Mouse (Mus musculus): ENCODE measurements around the gene Tbca. TPM values are rescaled to one million over a fixed set of nuclear protein-coding genes. Genes with fewer than 3 reads are reported as not detected.

The Tbca gene
- polyA plus RNA-seq, 1 experiment, result 10.1 TPM

DNA sequence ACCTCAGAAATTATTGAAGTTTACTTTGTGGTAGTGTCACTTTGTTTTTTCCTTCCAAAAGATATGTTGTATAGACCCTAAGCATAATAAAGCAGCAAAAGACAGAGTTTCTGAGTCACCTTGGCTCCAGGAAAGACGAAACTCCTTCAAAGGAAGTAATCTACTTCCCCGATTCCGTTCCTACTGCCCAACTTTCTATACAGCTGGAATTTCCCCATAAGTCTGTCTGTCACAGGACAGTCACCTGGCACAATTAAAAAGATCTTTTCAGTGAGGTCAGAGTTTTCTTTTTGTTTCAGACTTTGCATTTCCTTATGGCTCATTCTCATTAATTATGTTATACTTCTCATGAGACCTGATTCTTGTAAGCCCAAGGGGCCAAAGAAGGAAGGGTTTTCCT, 25.1 kb downstream of the Tbca start:
- H3K4me3 ChIP-seq (ENCODE audit: control insufficient read depth, insufficient read depth, low read length), result no peak overlapping the region
- H3K36me3 ChIP-seq (ENCODE audit: control insufficient read depth, insufficient read depth, low read length), result no peaks in the 10 kb centered on the region
- H3K4me1 ChIP-seq (replicated peaks; ENCODE audit: control insufficient read depth, insufficient read depth, low read length), result no peaks in the 10 kb centered on the region
- no peak overlapping the region for H3K27ac ChIP-seq (ENCODE audit: control insufficient read depth, insufficient read depth, low read length)
- H3K27me3 ChIP-seq (ENCODE audit: control insufficient read depth, insufficient read depth, low read length), result no peaks in the 10 kb centered on the region
- TF ChIP-seq POLR2A (IDR thresholded peaks at IDR 0.05; ENCODE audit: control insufficient read depth, extremely low read depth, insufficient read depth, low read length, poor library complexity), result no peak
- no peak for TF ChIP-seq CTCF (IDR thresholded peaks at IDR 0.05; ENCODE audit: borderline replicate concordance, control insufficient read depth, extremely low read depth, insufficient read depth, low read length, poor library complexity)
- WGBS, result 86% methylated on average over 3 of the region's 3 CpGs
- DNase-seq, result no peak

DNA sequence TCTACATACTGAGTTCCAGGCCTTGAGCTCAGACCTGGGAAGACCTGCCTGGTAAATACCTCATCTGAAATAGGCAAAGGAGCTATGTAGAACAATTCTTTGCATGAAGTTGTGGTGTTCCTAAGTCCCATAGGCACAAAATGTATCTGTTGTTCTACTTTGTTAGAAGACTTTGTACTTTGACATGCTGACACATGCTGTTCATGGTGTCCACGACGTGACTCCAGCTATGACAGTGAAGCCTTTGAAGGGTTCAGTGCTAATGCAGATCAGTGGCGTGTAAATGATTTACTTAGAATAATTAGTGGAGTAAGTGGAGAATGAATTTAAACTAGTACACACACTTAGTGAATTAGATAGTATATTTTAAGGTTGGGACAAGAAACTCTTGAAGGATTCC, 31.8 kb downstream of the Tbca start:
- no peak for TF ChIP-seq POLR2A (IDR thresholded peaks at IDR 0.05; ENCODE audit: control insufficient read depth, extremely low read depth, insufficient read depth, low read length, poor library complexity)
- no peak for TF ChIP-seq CTCF (IDR thresholded peaks at IDR 0.05; ENCODE audit: borderline replicate concordance, control insufficient read depth, extremely low read depth, insufficient read depth, low read length, poor library complexity)
- H3K36me3 ChIP-seq (ENCODE audit: control insufficient read depth, insufficient read depth, low read length), result no peaks in the 10 kb centered on the region
- no peak overlapping the region for H3K27ac ChIP-seq (ENCODE audit: control insufficient read depth, insufficient read depth, low read length)
- H3K4me3 ChIP-seq (ENCODE audit: control insufficient read depth, insufficient read depth, low read length), result no peak overlapping the region
- no peak for DNase-seq
- 95% methylated on average over 3 of the region's 3 CpGs for whole genome bisulfite sequencing
- no peaks in the 10 kb centered on the region for H3K27me3 ChIP-seq (ENCODE audit: control insufficient read depth, insufficient read depth, low read length)
- no peaks in the 10 kb centered on the region for H3K4me1 ChIP-seq (replicated peaks; ENCODE audit: control insufficient read depth, insufficient read depth, low read length)

DNA sequence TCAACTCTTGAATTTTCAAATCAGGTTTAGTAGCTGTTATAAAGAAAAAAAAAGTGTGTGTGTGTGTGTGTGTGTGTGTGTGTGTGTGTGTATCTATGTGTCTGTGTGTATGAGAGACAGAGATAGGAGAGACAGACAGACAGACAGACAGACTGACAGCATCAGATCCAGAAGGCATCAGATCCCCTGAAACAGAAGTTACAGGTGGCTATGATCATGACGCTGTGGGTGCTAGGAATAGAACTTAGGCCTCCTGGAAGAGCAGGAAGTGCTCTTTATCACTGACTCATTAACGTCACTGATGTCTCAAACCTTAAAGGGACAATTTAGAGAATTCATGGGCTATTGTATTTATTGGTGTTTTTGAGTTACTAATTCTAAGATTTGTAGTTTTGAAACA, 32.2 kb downstream of the Tbca start:
- TF ChIP-seq POLR2A (IDR thresholded peaks at IDR 0.05; ENCODE audit: control insufficient read depth, extremely low read depth, insufficient read depth, low read length, poor library complexity) (no peak), CTCF (IDR thresholded peaks at IDR 0.05; ENCODE audit: borderline replicate concordance, control insufficient read depth, extremely low read depth, insufficient read depth, low read length, poor library complexity) (no peak)
- no peak overlapping the region for H3K27ac ChIP-seq (ENCODE audit: control insufficient read depth, insufficient read depth, low read length)
- H3K4me1 ChIP-seq (replicated peaks; ENCODE audit: control insufficient read depth, insufficient read depth, low read length), result no peaks in the 10 kb centered on the region
- WGBS, result 79% methylated on average over 2 of the region's 2 CpGs
- no peaks in the 10 kb centered on the region for H3K27me3 ChIP-seq (ENCODE audit: control insufficient read depth, insufficient read depth, low read length)
- no peak for DNase-seq
- H3K4me3 ChIP-seq (ENCODE audit: control insufficient read depth, insufficient read depth, low read length), result no peak overlapping the region
- H3K36me3 ChIP-seq (ENCODE audit: control insufficient read depth, insufficient read depth, low read length), result no peaks in the 10 kb centered on the region

GRCm38 (mm10) chr13:94826389-94826788, 37.7 kb downstream of the Tbca start:
- TF ChIP-seq CTCF (IDR thresholded peaks at IDR 0.05; ENCODE audit: borderline replicate concordance, control insufficient read depth, extremely low read depth, insufficient read depth, low read length, poor library complexity) (no peak), POLR2A (IDR thresholded peaks at IDR 0.05; ENCODE audit: control insufficient read depth, extremely low read depth, insufficient read depth, low read length, poor library complexity) (no peak)
- DNase-seq, result no peak
- Histone ChIP-seq H3K4me3 (ENCODE audit: control insufficient read depth, insufficient read depth, low read length) (no peak overlapping the region), H3K27ac (ENCODE audit: control insufficient read depth, insufficient read depth, low read length) (no peak overlapping the region), H3K36me3 (ENCODE audit: control insufficient read depth, insufficient read depth, low read length) (no peaks in the 10 kb centered on the region), H3K4me1 (replicated peaks; ENCODE audit: control insufficient read depth, insufficient read depth, low read length) (no peaks in the 10 kb centered on the region), H3K27me3 (ENCODE audit: control insufficient read depth, insufficient read depth, low read length) (no peaks in the 10 kb centered on the region)
- WGBS, result 97% methylated on average over 5 of the region's 5 CpGs

- 80% methylated on average over 2 of the region's 2 CpGs for whole genome bisulfite sequencing
- Histone ChIP-seq H3K4me1 (replicated peaks; ENCODE audit: control insufficient read depth, insufficient read depth, low read length) (no peaks in the 10 kb centered on the region), H3K27me3 (ENCODE audit: control insufficient read depth, insufficient read depth, low read length) (no peaks in the 10 kb centered on the region), H3K36me3 (ENCODE audit: control insufficient read depth, insufficient read depth, low read length) (no peaks in the 10 kb centered on the region), H3K27ac (ENCODE audit: control insufficient read depth, insufficient read depth, low read length) (no peak overlapping the region), H3K4me3 (ENCODE audit: control insufficient read depth, insufficient read depth, low read length) (no peak overlapping the region)
- TF ChIP-seq POLR2A (IDR thresholded peaks at IDR 0.05; ENCODE audit: control insufficient read depth, extremely low read depth, insufficient read depth, low read length, poor library complexity) (no peak), CTCF (IDR thresholded peaks at IDR 0.05; ENCODE audit: borderline replicate concordance, control insufficient read depth, extremely low read depth, insufficient read depth, low read length, poor library complexity) (no peak)
- DNase-seq, result no peak
Measured at GRCm38 (mm10) chr13:94826986-94827385, 38.3 kb downstream of the Tbca start.

GRCm38 (mm10) chr13:94827847-94828246, 39.1 kb downstream of the Tbca start:
- H3K4me1 ChIP-seq (replicated peaks; ENCODE audit: control insufficient read depth, insufficient read depth, low read length), result no peaks in the 10 kb centered on the region
- H3K27me3 ChIP-seq (ENCODE audit: control insufficient read depth, insufficient read depth, low read length), result no peaks in the 10 kb centered on the region
- 0 out of 2 replicates have a peak, but pooled peaks cover 5% of the 10 kb centered on the region for H3K36me3 ChIP-seq (ENCODE audit: control insufficient read depth, insufficient read depth, low read length)
- H3K4me3 ChIP-seq (ENCODE audit: control insufficient read depth, insufficient read depth, low read length), result no peak overlapping the region
- TF ChIP-seq CTCF (IDR thresholded peaks at IDR 0.05; ENCODE audit: borderline replicate concordance, control insufficient read depth, extremely low read depth, insufficient read depth, low read length, poor library complexity) (no peak), POLR2A (IDR thresholded peaks at IDR 0.05; ENCODE audit: control insufficient read depth, extremely low read depth, insufficient read depth, low read length, poor library complexity) (no peak)
- no peak overlapping the region for H3K27ac ChIP-seq (ENCODE audit: control insufficient read depth, insufficient read depth, low read length)
- no peak for DNase-seq
- 81% methylated on average over 2 of the region's 2 CpGs for WGBS

DNA sequence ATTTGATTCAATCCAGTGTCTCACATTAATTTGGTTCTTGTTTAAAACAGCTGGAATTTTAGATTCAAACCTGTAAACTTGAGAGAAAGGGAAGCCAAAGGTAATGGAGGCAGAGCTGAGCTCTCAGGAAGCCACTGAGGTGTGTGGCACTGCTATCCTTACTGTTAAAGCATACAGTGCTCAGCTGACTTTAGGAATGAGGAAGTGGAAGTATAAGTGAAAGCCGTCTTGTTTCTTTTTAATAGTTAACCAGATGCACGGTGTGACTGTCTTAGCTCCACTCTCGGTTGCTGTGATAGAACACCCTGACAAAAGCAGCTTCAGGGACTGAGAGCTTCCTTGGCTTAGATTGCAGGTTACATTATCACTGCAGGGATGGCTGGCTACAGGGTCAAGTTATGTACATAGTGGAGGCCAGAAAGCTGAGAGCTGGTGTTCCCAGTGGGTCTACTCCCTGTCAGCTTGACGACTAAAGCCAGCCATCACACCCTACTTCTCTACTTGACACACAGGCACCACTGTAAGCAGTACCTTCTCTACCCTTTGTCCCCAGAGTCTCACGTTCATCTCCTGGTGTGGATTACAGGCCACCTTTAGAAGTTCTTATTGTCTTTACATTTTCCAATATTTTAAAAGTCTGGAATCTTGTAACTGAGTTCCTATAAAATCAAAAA, 49.5 kb downstream of the Tbca start:
- Histone ChIP-seq H3K27ac (ENCODE audit: control insufficient read depth, insufficient read depth, low read length) (no peak overlapping the region), H3K4me3 (ENCODE audit: control insufficient read depth, insufficient read depth, low read length) (no peak overlapping the region), H3K4me1 (replicated peaks; ENCODE audit: control insufficient read depth, insufficient read depth, low read length) (no peaks in the 10 kb centered on the region), H3K36me3 (ENCODE audit: control insufficient read depth, insufficient read depth, low read length) (peaks cover 19% of the 10 kb centered on the region), H3K27me3 (ENCODE audit: control insufficient read depth, insufficient read depth, low read length) (no peaks in the 10 kb centered on the region)
- 70% methylated on average over 5 of the region's 5 CpGs for WGBS
- no peak for TF ChIP-seq POLR2A (IDR thresholded peaks at IDR 0.05; ENCODE audit: control insufficient read depth, extremely low read depth, insufficient read depth, low read length, poor library complexity)
- no peak for TF ChIP-seq CTCF (IDR thresholded peaks at IDR 0.05; ENCODE audit: borderline replicate concordance, control insufficient read depth, extremely low read depth, insufficient read depth, low read length, poor library complexity)
- no peak for DNase-seq
